Mouse (Mus musculus) hindbrain, embryonic 16.5 days (tissue): Measurements from ENCODE around the gene B230118H07Rik. TPM values are rescaled to one million over a fixed set of nuclear protein-coding genes. Genes with fewer than 3 reads are reported as not detected.
A peak's percentile ranks its signal among the peaks of the same experiment; 100 is the strongest.

Experiments
- ATAC-seq: fragments of 200-750 bp; cut with Nextera tagmentation; 2 replicates; pipeline ENCODE4 v1.8.0; 2017; ENCODE audit warnings: moderate TSS enrichment, moderate library complexity
- H3K27ac ChIP-seq: fragments of 300-500 bp; sonication (generic); 2 replicates; pipeline ENCODE4 v1.5.1; 2014; ENCODE audit warnings: low read depth, mild to moderate bottlenecking, control low read depth, low read length, moderate library complexity
- H3K27me3 ChIP-seq: fragments of 300-500 bp; sonication (generic); replicated peaks from 2 replicates; pipeline ENCODE4 v1.6.1; 2014; ENCODE audit warnings: low read length; ENCODE audit not compliant: control insufficient read depth, insufficient read depth
- H3K36me3 ChIP-seq: fragments of 300-500 bp; sonication (generic); 2 replicates; pipeline ENCODE4 v1.6.1; 2014; ENCODE audit warnings: mild to moderate bottlenecking, low read length, moderate library complexity, mixed read lengths; ENCODE audit not compliant: control insufficient read depth, insufficient read depth
- H3K4me1 ChIP-seq: fragments of 300-500 bp; sonication (generic); 2 replicates; pipeline ENCODE4 v1.6.1; 2014; ENCODE audit warnings: low read depth, low read length; ENCODE audit not compliant: control insufficient read depth, insufficient read depth
- H3K4me2 ChIP-seq: fragments of 300-500 bp; sonication (generic); 2 replicates; pipeline ENCODE4 v1.6.1; 2014; ENCODE audit warnings: mild to moderate bottlenecking, low read length, control low read depth, moderate library complexity
- H3K4me3 ChIP-seq: fragments of 300-500 bp; sonication (generic); 2 replicates; pipeline ENCODE4 v1.5.1; 2014; ENCODE audit warnings: mild to moderate bottlenecking, low read length, control low read depth, moderate library complexity
- H3K9ac ChIP-seq: fragments of 300-500 bp; sonication (generic); 2 replicates; pipeline ENCODE4 v1.6.1; 2014; ENCODE audit warnings: low read depth, mild to moderate bottlenecking, control low read depth, low read length, moderate library complexity
- H3K9me3 ChIP-seq: fragments of 300-500 bp; sonication (generic); 2 replicates; pipeline ENCODE4 v1.6.1; 2014; ENCODE audit warnings: mild to moderate bottlenecking, low read length, moderate library complexity; ENCODE audit not compliant: control insufficient read depth
- WGBS: fragments of 180-500 bp; shearing (Covaris S2); extraction: QIAGEN DNeasy Blood & Tissue Kit; methylation state at CpG from one replicate; pipeline ENCODE4 v1.1.7; 2014; 5-methylcytosine and 5-hydroxymethylcytosine counted together
- polyA plus RNA-seq: library from polyadenylated mRNA; unstranded; fragments of >200 nt; fragmentation: Nextera tagmentation; extraction: Ambion mirVana; gene quantifications from 2 replicates; pipeline ENCODE4 v1.2.1, GENCODE M21; 2015

B230118H07Rik gene
- polyA plus RNA-seq = 50.0 and 50.5 TPM in 2 replicates

DNA sequence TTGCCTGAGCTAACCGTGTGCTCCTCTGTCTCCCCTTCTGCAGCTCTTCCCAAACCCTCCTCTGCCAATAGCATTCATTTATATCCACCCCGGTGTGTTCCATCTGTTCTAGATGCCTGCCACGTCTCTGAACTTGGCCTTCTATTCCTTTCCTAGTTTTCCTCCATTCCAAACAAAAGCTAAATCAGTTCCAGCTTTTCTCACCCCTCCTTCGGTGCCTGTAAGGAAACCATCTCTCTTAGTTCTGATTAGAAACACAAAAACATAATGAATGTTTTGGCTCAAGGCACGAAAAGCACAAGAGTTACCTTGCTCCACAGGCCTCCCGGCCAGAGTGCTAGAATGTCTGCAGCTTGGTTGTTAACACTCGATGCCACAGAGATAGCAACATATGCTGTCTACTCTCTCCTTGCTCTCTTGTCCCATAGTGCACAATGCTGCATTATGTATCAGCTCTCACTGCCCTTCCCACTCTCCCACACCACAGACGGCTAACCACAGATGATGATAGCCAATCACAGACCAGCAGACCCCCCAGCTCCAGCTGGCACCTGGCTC is at the start of gene B230118H07Rik, which contains the start of gene Rag1:
Gene B230118H07Rik (minus strand): TSS at position 419 of the 558 bp plus-strand sequence.
Gene Rag1 (minus strand): TSS at position 388 of the 558 bp plus-strand sequence.
- peaks cover 3% of the 10 kb centered on the region for H3K4me1 ChIP-seq
- H3K27me3 ChIP-seq = no peaks in the 10 kb centered on the region; the same call in 1 of the 2 replicates
- no peak within 1 kb of the TSS for H3K4me3 ChIP-seq
- no peak within 1 kb of the TSS for H3K4me2 ChIP-seq
- no peak within 1 kb of the TSS for H3K27ac ChIP-seq
- WGBS = 28% methylated on average over 8 of the region's 8 CpGs
- H3K9me3 ChIP-seq = no peaks in the 10 kb centered on the region
- no peak within 1 kb of the TSS for H3K9ac ChIP-seq
- peak; percentile 41; the same call in 1 of the 2 replicates for ATAC-seq
- H3K36me3 ChIP-seq = no peaks in the 10 kb centered on the region

DNA sequence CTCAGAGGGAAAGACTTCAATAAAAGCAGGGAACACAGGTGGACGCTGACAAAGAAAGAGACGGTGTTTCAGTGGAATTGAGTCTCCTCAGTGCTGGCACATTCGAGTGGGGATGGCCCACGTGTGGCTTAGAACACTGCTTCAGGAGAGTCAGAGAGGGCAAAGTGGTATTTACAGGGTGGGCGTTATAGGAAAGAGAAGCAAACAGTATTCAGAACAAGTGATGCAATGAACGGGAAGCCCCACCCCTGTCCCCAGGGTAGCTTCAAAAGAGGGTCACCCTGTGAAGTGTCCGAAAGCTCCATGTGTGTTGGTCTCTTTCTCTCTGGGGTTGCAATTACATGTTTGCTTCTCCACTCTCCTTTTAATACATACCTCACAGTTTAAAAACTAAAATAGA is 46.3 kb upstream of the B230118H07Rik start:
- Histone ChIP-seq H3K4me3 (no peak overlapping the region), H3K4me2 (no peak overlapping the region), H3K27ac (no peak overlapping the region), H3K4me1 (no peaks in the 10 kb centered on the region), H3K27me3 (no peaks in the 10 kb centered on the region), H3K9me3 (no peaks in the 10 kb centered on the region), H3K36me3 (peaks cover 9% of the 10 kb centered on the region), H3K9ac (no peak overlapping the region)
- WGBS = 90% methylated on average over 7 of the region's 7 CpGs
- no peak for ATAC-seq

DNA sequence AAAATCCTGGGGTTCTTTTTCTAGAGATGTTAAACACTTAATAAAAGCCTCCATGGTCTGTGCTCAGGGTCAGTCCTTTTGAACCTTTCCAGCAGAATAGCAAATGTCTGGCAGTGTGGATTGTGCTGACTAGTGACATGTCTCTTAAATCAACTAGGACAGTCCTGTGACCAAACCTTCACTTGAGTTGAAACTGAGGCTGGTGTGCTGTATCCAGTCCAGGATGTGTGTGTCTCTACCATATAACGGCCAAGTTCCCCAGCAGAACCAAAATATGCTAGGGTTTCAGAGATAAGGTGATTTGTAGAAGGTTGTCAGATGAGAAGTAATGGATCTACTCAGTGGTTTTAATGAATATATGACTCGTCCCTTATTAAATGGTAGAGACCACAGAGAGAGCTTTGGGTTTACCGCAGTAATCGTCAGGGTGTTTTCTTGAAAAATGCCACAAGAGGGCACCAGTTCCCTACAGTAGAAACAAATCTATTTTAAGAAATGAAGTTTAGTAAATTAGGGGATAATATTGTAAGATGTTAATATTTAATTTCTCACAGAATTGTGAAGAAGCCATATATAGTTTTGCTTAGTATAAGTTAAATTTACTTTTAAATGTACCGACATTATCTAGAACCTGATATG is 44.4 kb upstream of the B230118H07Rik start:
- Histone ChIP-seq H3K4me1 (no peaks in the 10 kb centered on the region), H3K9me3 (no peaks in the 10 kb centered on the region), H3K27ac (no peak overlapping the region), H3K9ac (no peak overlapping the region), H3K27me3 (no peaks in the 10 kb centered on the region), H3K36me3 (peaks cover 15% of the 10 kb centered on the region), H3K4me2 (no peak overlapping the region), H3K4me3 (no peak overlapping the region)
- peak; percentile 58; the same call in 1 of the 2 replicates for ATAC-seq
- 53% methylated on average over 5 of the region's 5 CpGs for WGBS

DNA sequence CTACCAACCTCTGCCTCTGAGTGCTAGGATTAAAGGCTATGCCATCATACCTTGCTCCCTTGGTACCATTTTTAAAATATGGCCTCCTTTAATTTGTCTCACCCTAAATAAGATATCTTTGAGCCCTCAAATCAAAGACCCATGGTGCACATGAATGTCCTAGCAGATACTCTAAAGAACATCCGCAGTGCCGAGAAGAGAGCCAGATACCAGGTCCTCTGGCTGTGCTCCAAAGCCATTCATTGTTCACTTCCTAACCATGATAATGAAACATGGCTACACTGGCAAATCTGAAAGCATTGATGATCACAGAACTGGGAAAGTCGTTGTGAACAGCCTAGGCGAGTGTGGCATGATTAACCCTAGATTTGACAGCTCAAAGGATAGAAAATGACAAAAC is 43.7 kb upstream of the B230118H07Rik start:
- H3K4me3 ChIP-seq = no peak overlapping the region
- peaks cover 15% of the 10 kb centered on the region for H3K36me3 ChIP-seq
- H3K4me1 ChIP-seq = no peaks in the 10 kb centered on the region
- H3K9me3 ChIP-seq = no peaks in the 10 kb centered on the region
- no peak overlapping the region for H3K4me2 ChIP-seq
- WGBS = 59% methylated on average over 4 of the region's 4 CpGs
- no peaks in the 10 kb centered on the region for H3K27me3 ChIP-seq
- no peak overlapping the region for H3K27ac ChIP-seq
- ATAC-seq = no peak
- no peak overlapping the region for H3K9ac ChIP-seq

DNA sequence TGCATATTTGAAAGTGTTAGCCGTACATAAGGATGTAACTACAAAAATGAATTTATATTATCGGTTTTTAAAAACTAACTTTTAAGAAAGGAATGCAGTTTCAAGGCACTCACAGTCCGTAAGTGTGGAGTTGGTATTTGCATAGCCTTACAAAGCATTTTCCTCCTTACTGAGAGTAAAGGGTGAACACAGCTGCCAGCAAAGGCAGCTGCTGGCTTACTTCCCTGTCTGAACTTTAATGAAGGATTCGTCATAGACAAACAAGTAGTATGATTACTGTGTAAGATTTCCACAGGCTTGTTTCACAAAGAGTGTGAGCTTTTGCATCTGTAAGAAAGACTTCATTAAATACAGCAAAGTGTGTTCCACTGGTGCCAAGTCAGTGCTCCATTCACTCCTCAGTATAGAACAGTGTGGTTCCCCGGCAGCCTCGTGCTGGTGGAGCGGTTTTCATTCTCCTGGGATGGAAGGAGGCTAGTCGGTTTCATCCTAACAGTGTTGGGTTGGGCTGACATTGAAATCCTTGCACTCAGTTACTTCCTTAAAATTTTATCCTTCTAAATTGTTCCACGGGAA is 41.0 kb upstream of the B230118H07Rik start:
- H3K4me3 ChIP-seq = no peak overlapping the region
- ATAC-seq = no peak
- no peak overlapping the region for H3K9ac ChIP-seq
- 92% methylated on average over 9 of the region's 9 CpGs for WGBS
- H3K27ac ChIP-seq = no peak overlapping the region
- no peaks in the 10 kb centered on the region for H3K27me3 ChIP-seq
- H3K4me1 ChIP-seq = no peaks in the 10 kb centered on the region
- H3K4me2 ChIP-seq = no peak overlapping the region
- H3K36me3 ChIP-seq = peaks cover 6% of the 10 kb centered on the region; the same call in 1 of the 2 replicates
- H3K9me3 ChIP-seq = no peaks in the 10 kb centered on the region

DNA sequence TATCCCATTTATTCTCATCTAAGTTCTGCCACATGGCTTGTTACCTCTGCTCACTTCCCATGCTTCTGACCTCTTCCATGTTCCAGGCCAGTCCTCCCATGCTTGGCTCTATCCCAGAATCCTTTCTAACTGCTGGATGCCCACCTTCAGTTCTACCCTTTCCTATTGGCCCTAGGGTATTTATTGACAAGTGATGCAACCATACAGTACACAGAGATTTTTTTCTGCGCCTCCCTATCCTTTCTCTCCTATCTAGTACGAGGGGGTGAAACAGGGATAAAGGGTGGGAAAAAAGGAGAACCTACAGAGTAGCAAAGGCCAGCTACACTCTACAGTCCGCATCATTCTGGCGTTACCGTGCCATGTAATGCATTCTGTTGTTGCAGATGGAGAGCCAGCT is 38.7 kb upstream of the B230118H07Rik start:
- Histone ChIP-seq H3K9ac (no peak overlapping the region), H3K36me3 (peaks cover 6% of the 10 kb centered on the region; the same call in 1 of the 2 replicates), H3K27me3 (no peaks in the 10 kb centered on the region), H3K4me1 (no peaks in the 10 kb centered on the region), H3K9me3 (no peaks in the 10 kb centered on the region), H3K4me3 (no peak overlapping the region), H3K4me2 (no peak overlapping the region), H3K27ac (no peak overlapping the region)
- ATAC-seq = 0 out of 2 replicates have a peak, but pooled peaks have one; percentile 9
- WGBS = 87% methylated on average over 5 of the region's 5 CpGs

DNA sequence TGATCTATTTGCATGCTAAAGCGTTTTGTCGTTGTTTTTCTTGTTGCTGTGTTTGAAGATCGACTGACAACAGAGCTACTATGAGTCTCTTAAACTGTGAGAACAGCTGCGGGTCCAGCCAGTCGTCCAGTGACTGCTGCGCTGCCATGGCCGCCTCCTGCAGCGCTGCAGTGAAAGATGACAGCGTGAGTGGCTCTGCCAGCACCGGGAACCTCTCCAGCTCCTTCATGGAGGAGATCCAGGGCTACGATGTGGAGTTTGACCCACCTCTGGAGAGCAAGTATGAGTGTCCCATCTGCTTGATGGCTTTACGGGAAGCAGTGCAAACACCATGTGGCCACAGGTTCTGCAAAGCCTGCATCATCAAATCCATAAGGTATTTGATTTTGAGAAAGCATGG is 35.1 kb upstream of the B230118H07Rik start:
- peak; percentile 44; the same call in 1 of the 2 replicates for ATAC-seq
- H3K9ac ChIP-seq = no peak overlapping the region
- H3K27me3 ChIP-seq = no peaks in the 10 kb centered on the region
- whole genome bisulfite sequencing = 79% methylated on average over 12 of the region's 12 CpGs
- no peak overlapping the region for H3K4me2 ChIP-seq
- H3K4me1 ChIP-seq = peaks cover 1% of the 10 kb centered on the region
- H3K4me3 ChIP-seq = no peak overlapping the region
- H3K9me3 ChIP-seq = no peaks in the 10 kb centered on the region
- 0 out of 2 replicates have a peak, but pooled peaks cover 3% of the 10 kb centered on the region for H3K36me3 ChIP-seq
- no peak overlapping the region for H3K27ac ChIP-seq

DNA sequence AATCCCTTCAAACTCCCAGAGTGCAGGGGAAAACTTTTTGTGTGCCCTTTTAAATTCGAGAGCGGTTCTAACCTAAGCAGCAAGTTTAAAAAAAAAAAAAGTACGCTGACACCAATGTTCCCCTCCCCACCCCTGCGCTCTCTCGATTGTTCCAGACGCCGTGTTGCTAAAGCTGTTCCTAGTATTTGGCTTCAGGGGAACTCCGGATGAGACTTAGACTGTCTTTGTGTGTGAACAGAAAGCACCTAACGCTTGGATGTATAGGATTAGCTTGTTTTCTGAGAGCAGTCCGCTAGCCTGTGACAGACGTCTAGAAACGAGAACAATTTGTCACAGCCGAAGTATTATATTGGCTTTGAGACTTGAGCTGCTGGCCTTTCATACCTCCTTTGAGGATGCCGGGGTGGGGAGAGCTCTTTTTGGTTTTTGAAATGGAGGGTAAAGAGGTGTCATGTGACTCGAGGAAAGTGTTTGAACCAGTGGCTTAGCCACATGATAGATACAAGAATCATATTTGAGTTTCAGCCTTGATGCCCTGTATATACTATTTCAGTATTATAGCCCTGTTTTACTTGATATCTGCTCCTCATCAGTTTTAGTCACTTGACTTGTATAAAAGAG is 29.9 kb upstream of the B230118H07Rik start:
- Histone ChIP-seq H3K9me3 (no peaks in the 10 kb centered on the region), H3K36me3 (no peaks in the 10 kb centered on the region), H3K27ac (no peak overlapping the region), H3K4me2 (peak overlapping the region; percentile 92), H3K27me3 (no peaks in the 10 kb centered on the region), H3K4me1 (peaks cover 4% of the 10 kb centered on the region), H3K4me3 (peak overlapping the region; percentile 90), H3K9ac (peak overlapping the region; percentile 87)
- ATAC-seq = no peak
- 2% methylated on average over 15 of the region's 15 CpGs for WGBS
